Mouse (Mus musculus) stomach, adult 2 months (tissue): Measurements from ENCODE around the gene Arpc1a. TPM values are rescaled to one million over a fixed set of nuclear protein-coding genes. Genes with fewer than 3 reads are reported as not detected.

ENCODE experiments used
- polyA plus RNA-seq: library from polyadenylated mRNA; depleted of rRNA; stranded (reverse); fragments of >200 nt; gene quantifications from 2 replicates; pipeline ENCODE4 v1.2.3, GENCODE M21; 2012; rRNA removed

Gene Arpc1a
- polyA plus RNA-seq: 44.3 and 48.9 TPM in 2 replicates

GRCm38 (mm10) chr5:145083632-145084451 is at the start of gene Arpc1a, which contains the start of gene Kpna7:
Arpc1a (plus strand) TSS chr5:145083830.
Kpna7 (minus strand) TSS chr5:145084030.

GRCm38 (mm10) chr5:145042690-145043089 is 40.9 kb upstream of the Arpc1a start, which contains the start of gene 1700018F24Rik:
1700018F24Rik (plus strand) TSS chr5:145042990.

GRCm38 (mm10) chr5:145114071-145114605 is 30.5 kb downstream of the Arpc1a start, which contains the start of gene Arpc1b:
Arpc1b (plus strand) TSS chr5:145114215.

GRCm38 (mm10) chr5:145139571-145140519 is 56.2 kb downstream of the Arpc1a start, which contains the start of the genes Pdap1 and Bud31:
Pdap1 (minus strand) TSS chr5:145140238.
Bud31 (plus strand) TSS chr5:145140362.

Other genes starting within 250 kb of the Arpc1a start
- gene Smurf1, start 118.0 kb upstream of the Arpc1a start, polyA plus RNA-seq: 14.7 and 15.0 TPM in 2 replicates
- gene Gm4871, start 51.1 kb upstream of the Arpc1a start, polyA plus RNA-seq: not detected in 2 replicates
- gene 1700018F24Rik, start 40.8 kb upstream of the Arpc1a start, polyA plus RNA-seq: not detected in 2 replicates
- 0.15 TPM in 1 of 2 replicates, not detected in the other for gene Kpna7, start 200 bp downstream of the Arpc1a start, polyA plus RNA-seq
- 304 and 321 TPM in 2 replicates for gene Arpc1b, start 30.4 kb downstream of the Arpc1a start, polyA plus RNA-seq
- gene Pdap1, start 56.4 kb downstream of the Arpc1a start, polyA plus RNA-seq: 12.1 and 13.0 TPM in 2 replicates
- gene Bud31, start 56.5 kb downstream of the Arpc1a start, polyA plus RNA-seq: 23.2 and 25.2 TPM in 2 replicates
- gene Ptcd1, start 83.3 kb downstream of the Arpc1a start, polyA plus RNA-seq: 3.8 and 4.2 TPM in 2 replicates
- gene Cpsf4, start 83.4 kb downstream of the Arpc1a start, polyA plus RNA-seq: 11.0 and 11.7 TPM in 2 replicates
- gene Atp5j2, start 108.2 kb downstream of the Arpc1a start, polyA plus RNA-seq: 46.2 and 49.2 TPM in 2 replicates
- 0.90 and 0.97 TPM in 2 replicates for gene Zkscan14, start 118.0 kb downstream of the Arpc1a start, polyA plus RNA-seq
- gene Zkscan5, start 120.7 kb downstream of the Arpc1a start, polyA plus RNA-seq: 0.91 and 1.6 TPM in 2 replicates
- 1.9 and 3.0 TPM in 2 replicates for gene Zfp655, start 147.9 kb downstream of the Arpc1a start, polyA plus RNA-seq
- 5.4 and 6.1 TPM in 2 replicates for gene Zscan25, start 196.7 kb downstream of the Arpc1a start, polyA plus RNA-seq